Mouse (Mus musculus) liver, adult 2 months (tissue): Measurements from ENCODE around the gene Mrpl9. TPM values are rescaled to one million over a fixed set of nuclear protein-coding genes. Genes with fewer than 3 reads are reported as not detected.

Source experiments
- DNase-seq: peaks from one replicate; pipeline ENCODE4 v3.0.0-alpha.2; 2011; ENCODE audit warnings: low read depth, low spot score; ENCODE audit errors: extremely low read depth
- H3K27ac ChIP-seq: fragments of 200-500 bp; replicated peaks from 2 replicates; pipeline ENCODE4 v1.5.1; 2012; ENCODE audit warnings: low read depth, mild to moderate bottlenecking, control low read depth, inconsistent platforms, low read length; ENCODE audit not compliant: insufficient read depth
- H3K27me3 ChIP-seq: fragments of 200-500 bp; 2 replicates; pipeline ENCODE4 v1.6.1; 2012; ENCODE audit warnings: mild to moderate bottlenecking, moderate library complexity, low read length, inconsistent platforms; ENCODE audit not compliant: control insufficient read depth, insufficient read depth
- H3K36me3 ChIP-seq: fragments of 200-500 bp; 2 replicates; pipeline ENCODE4 v1.6.1; 2012; ENCODE audit warnings: low read length, inconsistent platforms; ENCODE audit not compliant: control insufficient read depth, insufficient read depth
- H3K4me1 ChIP-seq: fragments of 200-500 bp; 2 replicates; pipeline ENCODE4 v1.6.1; 2011; ENCODE audit warnings: low read length; ENCODE audit not compliant: control insufficient read depth, insufficient read depth
- H3K4me3 ChIP-seq: fragments of 200-500 bp; 2 replicates; pipeline ENCODE4 v1.5.1; 2011; ENCODE audit warnings: low read depth, mild to moderate bottlenecking, control low read depth, low read length, moderate library complexity; ENCODE audit not compliant: insufficient read depth
- H3K79me2 ChIP-seq: fragments of 200-500 bp; 2 replicates; pipeline ENCODE4 v1.6.1; 2012; ENCODE audit warnings: inconsistent platforms, mild to moderate bottlenecking, low read length, moderate library complexity; ENCODE audit not compliant: control insufficient read depth, insufficient read depth
- H3K9ac ChIP-seq: fragments of 200-500 bp; 2 replicates; pipeline ENCODE4 v1.6.1; 2012; ENCODE audit warnings: low read depth, mild to moderate bottlenecking, control low read depth, inconsistent platforms, low read length
- CTCF ChIP-seq: fragments of 200-500 bp; IDR thresholded peaks from 2 replicates; pipeline ENCODE4 v1.5.1; 2011; ENCODE audit warnings: low read depth, low read length, control low read depth
- POLR2A ChIP-seq: fragments of 200-500 bp; IDR thresholded peaks from 2 replicates; pipeline ENCODE4 v1.6.1; 2011; ENCODE audit warnings: low read length, control low read depth; ENCODE audit not compliant: insufficient read depth; ENCODE audit errors: extremely low read depth
- WGBS: fragments of 180-500 bp; shearing (Covaris S2); methylation state at CpG from one replicate; pipeline ENCODE4 v1.1.7; 2018; 5-methylcytosine and 5-hydroxymethylcytosine counted together
- polyA plus RNA-seq: library from polyadenylated mRNA; depleted of rRNA; stranded (reverse); fragments of >200 nt; gene quantifications from 2 replicates; pipeline ENCODE4 v1.2.3, GENCODE M21; 2012
- total RNA-seq: library from RNA; depleted of rRNA; stranded (reverse); fragments of >200 nt; gene quantifications from 2 replicates; pipeline ENCODE4 v1.2.3, GENCODE M21; 2014

Gene Mrpl9
- total and polyA plus RNA-seq, 2 experiments: 31.1 to 45.9 TPM

DNA sequence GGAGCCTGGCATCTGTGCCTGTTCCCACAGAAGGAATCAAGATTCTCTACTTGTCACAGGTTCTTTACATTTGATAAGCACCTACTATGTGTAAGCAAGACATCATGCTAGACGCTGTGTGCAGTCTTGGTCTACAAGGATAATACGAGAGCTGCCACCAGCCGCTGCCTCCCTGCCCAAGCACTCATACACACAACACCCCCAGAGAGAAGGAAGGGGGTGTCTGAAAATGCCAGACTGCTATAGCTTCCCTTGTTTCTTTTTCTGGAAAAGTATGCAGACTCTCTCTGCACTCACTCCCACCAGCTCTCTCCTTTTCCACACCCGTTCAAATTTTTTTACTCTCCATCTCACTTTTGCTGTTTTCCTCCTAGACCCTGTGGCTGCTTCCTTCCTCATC lies 34.3 kb downstream of the Mrpl9 start:
- no peaks in the 10 kb centered on the region for H3K79me2 ChIP-seq
- H3K4me3 ChIP-seq: no peak overlapping the region
- H3K27ac ChIP-seq: no peak overlapping the region
- WGBS: 66% methylated on average over 4 of the region's 4 CpGs
- H3K27me3 ChIP-seq: peaks cover 7% of the 10 kb centered on the region; the same call in 1 of the 2 replicates
- TF ChIP-seq POLR2A (no peak), CTCF (no peak)
- H3K4me1 ChIP-seq: no peaks in the 10 kb centered on the region
- DNase-seq: no peak
- H3K36me3 ChIP-seq: no peaks in the 10 kb centered on the region
- no peak overlapping the region for H3K9ac ChIP-seq

DNA sequence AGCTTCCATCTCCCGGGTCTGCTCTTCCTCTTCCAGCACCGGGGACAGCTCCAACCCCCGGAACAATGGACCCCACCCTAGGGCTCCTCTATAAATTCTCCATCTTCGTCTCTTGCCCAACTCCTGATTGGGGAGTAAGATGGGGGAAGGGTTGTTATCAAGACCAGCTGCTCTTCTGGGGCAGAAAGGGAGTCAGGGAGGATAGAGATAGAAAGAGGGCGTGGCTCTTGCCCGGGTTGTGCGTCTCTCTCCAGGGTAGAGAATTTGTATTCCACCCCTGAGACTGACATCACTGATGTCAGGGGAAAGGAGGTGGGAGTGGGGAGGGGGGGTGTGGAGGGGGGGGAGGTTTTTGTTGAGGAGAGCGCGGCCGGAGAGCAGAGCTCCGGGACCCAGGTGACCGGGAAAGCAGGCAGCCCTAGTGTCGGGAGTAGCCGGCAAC lies 34.9 kb downstream of the Mrpl9 start, which contains the start of gene Celf3:
Gene Celf3, plus strand, starts transcription at position 315 of the 442 bp plus-strand sequence.
- no peak for TF ChIP-seq CTCF
- no peak for DNase-seq
- Histone ChIP-seq H3K27me3 (peaks cover 7% of the 10 kb centered on the region; the same call in 1 of the 2 replicates), H3K27ac (no peak within 1 kb of the TSS), H3K4me3 (no peak within 1 kb of the TSS), H3K9ac (no peak within 1 kb of the TSS), H3K79me2 (no peaks in the 10 kb centered on the region), H3K4me1 (no peaks in the 10 kb centered on the region), H3K36me3 (no peaks in the 10 kb centered on the region)
- 5% methylated on average over 12 of the region's 14 CpGs for WGBS

GRCm38 (mm10) chr3:94478591-94479169 lies 35.6 kb downstream of the Mrpl9 start:
- Histone ChIP-seq H3K36me3 (no peaks in the 10 kb centered on the region), H3K4me3 (no peak overlapping the region), H3K79me2 (no peaks in the 10 kb centered on the region), H3K27me3 (peaks cover 7% of the 10 kb centered on the region; the same call in 1 of the 2 replicates), H3K27ac (no peak overlapping the region), H3K4me1 (no peaks in the 10 kb centered on the region), H3K9ac (no peak overlapping the region)
- no peak for TF ChIP-seq CTCF
- no peak for TF ChIP-seq POLR2A
- 19% methylated on average over 9 of the region's 9 CpGs for WGBS
- DNase-seq: no peak

DNA sequence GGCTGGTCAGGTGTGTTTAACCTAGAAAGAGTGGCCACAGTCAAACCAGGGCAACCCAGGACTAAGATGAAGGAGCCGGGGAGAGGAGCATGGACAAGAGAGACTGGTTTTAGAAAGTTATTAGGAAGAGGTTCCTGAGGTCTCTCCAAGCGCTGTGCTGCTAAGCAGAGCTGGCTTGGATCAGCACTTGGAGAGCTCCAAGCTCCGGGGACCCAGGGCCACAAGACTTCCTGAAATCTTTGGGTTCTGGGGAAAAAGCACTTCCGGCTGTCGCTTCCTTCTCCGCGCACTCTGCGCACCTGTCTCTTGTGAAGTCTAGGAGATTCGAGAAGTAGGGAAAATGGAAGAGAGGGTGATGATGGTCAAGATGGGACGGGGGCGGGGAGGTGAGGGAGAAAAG lies 36.4 kb downstream of the Mrpl9 start:
- no peak for TF ChIP-seq POLR2A
- no peak for TF ChIP-seq CTCF
- H3K9ac ChIP-seq: no peak overlapping the region
- H3K4me3 ChIP-seq: no peak overlapping the region
- 6% methylated on average over 11 of the region's 11 CpGs for WGBS
- no peaks in the 10 kb centered on the region for H3K4me1 ChIP-seq
- DNase-seq: no peak
- no peaks in the 10 kb centered on the region for H3K79me2 ChIP-seq
- H3K27ac ChIP-seq: no peak overlapping the region
- peaks cover 7% of the 10 kb centered on the region; the same call in 1 of the 2 replicates for H3K27me3 ChIP-seq
- H3K36me3 ChIP-seq: no peaks in the 10 kb centered on the region

DNA sequence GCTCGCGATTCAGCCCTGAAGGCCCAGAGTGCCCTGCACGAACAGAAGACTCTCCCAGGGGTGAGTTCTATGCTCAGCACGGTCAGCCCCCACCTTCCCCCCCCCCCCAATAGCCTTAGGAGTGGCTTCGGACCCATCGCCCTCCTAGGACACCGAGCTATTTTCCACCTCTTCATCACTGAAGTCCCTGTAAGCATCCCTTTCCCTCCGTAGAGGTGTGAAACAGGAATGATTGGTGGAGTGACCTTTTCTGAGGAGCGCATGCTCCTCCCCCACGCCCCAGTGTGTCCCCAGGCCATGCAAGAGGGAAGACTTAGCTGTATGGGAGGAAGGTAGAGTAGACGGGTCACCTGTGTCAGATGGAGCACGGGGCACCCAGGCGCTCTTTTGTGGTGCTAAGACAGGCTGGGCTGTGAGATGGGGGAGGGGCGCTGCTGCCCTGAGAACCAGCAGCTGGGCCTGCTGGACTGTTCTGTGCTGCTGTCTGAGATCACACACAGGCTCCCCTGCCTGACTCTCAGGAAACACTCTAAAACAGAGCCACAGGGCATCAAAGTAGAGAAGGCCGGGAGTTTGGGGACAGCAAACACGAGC lies 37.3 kb downstream of the Mrpl9 start, which contains the start of gene Riiad1:
Gene Riiad1, minus strand, starts transcription at position 51 of the 594 bp plus-strand sequence.
- H3K79me2 ChIP-seq: no peaks in the 10 kb centered on the region
- peaks cover 7% of the 10 kb centered on the region; the same call in 1 of the 2 replicates for H3K27me3 ChIP-seq
- DNase-seq: no peak
- H3K36me3 ChIP-seq: no peaks in the 10 kb centered on the region
- no peaks in the 10 kb centered on the region for H3K4me1 ChIP-seq
- H3K27ac ChIP-seq: no peak within 1 kb of the TSS
- no peak within 1 kb of the TSS for H3K4me3 ChIP-seq
- TF ChIP-seq POLR2A (no peak), CTCF (no peak)
- 17% methylated on average over 16 of the region's 16 CpGs for WGBS
- no peak within 1 kb of the TSS for H3K9ac ChIP-seq

DNA sequence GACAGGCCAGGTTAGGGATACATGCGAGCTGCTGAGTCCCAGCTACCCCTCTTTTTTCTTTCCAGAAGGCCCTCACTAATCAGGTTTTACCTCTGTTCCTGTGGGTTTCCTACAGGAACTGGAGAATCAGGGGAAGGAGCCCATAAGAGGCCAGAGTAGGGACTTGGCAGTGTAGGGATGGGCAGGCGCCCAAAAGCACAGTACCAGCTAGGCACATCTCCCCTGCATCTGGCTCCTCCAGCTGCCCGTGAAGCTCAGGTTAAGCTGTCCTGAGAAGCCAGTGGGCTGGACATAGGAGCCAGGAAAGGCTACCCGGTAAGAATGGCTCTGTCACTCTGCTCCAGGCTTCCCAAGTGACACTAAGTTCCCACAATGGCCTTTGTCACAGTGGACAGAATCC lies 38.3 kb downstream of the Mrpl9 start:
- no peaks in the 10 kb centered on the region for H3K79me2 ChIP-seq
- H3K4me3 ChIP-seq: no peak overlapping the region
- no peak for DNase-seq
- TF ChIP-seq CTCF (no peak), POLR2A (no peak)
- no peak overlapping the region for H3K9ac ChIP-seq
- H3K27me3 ChIP-seq: peaks cover 7% of the 10 kb centered on the region; the same call in 1 of the 2 replicates
- WGBS: 69% methylated on average over 4 of the region's 4 CpGs
- H3K4me1 ChIP-seq: no peaks in the 10 kb centered on the region
- H3K36me3 ChIP-seq: no peaks in the 10 kb centered on the region
- H3K27ac ChIP-seq: no peak overlapping the region
